Mouse (Mus musculus): Measurements from ENCODE around the gene Tnfsf15. TPM values are rescaled to one million over a fixed set of nuclear protein-coding genes. Genes with fewer than 3 reads are reported as not detected.
A peak's percentile ranks its signal among the peaks of the same experiment; 100 is the strongest.

Gene Tnfsf15
- polyA plus RNA-seq, 1 experiment from 2014 or later, result 0.27 TPM

DNA sequence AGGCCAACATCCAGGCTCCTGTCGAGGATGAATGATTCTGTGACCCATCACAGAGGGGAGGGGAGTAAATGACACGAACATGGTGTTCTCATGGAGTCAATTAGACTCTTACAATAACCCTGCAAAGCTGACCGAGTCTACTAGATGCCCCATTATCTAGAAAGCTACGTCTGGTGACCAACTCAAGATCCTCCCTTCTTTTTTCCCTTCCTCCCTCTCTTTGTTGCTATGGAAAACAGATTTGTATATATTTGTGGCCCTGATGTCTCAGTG, 59.7 kb downstream of the Tnfsf15 start:
- Histone ChIP-seq H3K9me3 (ENCODE audit: control insufficient read depth, low read length) (no peaks in the 10 kb centered on the region), H3K27me3 (replicated peaks; ENCODE audit: control insufficient read depth, insufficient read depth, low read length) (no peaks in the 10 kb centered on the region), H3K36me3 (ENCODE audit: control insufficient read depth, insufficient read depth, low read length) (no peaks in the 10 kb centered on the region), H3K27ac (ENCODE audit: low read depth) (no peak overlapping the region), H3K9ac (ENCODE audit: low read length) (no peak overlapping the region), H3K4me1 (replicated peaks; ENCODE audit: control insufficient read depth, insufficient read depth, low read length) (peaks cover 8% of the 10 kb centered on the region; the same call in 1 of the 2 replicates), H3K4me2 (ENCODE audit: low read length) (no peak overlapping the region), H3K4me3 (ENCODE audit: low read depth, low read length) (no peak overlapping the region)
- DNase-seq (ENCODE audit: low spot score) (no peak), ATAC-seq (replicated peaks; ENCODE audit: low FRiP score, low TSS enrichment, low read depth) (no peak)
- WGBS, result 54% methylated on average over 4 of the region's 4 CpGs

DNA sequence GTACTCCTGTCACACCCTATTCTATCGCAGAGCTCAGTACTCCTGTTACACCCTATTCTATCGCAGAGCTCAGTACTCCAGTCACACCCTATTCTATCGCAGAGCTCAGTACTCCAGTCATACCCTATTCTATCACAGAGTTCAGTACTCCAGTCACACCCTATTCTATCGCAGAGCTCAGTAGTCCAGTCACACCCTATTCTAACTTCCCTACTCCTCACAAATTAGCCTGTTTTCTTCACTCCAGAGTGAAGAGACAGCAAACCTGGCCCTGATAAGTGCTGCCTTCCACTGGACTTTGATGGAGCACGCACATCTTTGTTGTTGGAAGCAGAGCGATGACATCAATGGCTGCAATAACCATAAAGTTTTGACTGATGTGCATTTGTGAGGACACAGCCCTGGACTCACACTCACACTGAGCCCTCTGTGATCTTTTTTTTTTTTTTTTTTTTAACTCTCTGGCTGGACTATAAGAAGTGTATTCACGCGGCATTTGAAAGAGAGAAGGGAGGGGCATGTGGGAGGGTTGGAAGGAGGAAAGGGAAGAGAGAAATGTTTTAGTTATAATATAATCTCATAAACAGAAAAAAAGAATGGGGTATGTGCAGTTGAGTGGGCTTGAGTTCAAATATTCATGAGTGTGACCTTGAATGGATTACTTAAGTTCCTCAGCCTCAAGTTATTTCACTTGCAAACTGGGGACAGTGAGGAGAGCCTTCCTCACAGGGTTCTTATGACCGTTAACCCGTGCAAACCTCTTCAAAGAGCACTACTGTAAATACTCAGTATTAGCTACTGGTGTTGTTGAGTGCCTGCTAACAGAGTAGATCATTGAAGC, 60.3 kb downstream of the Tnfsf15 start:
- ATAC-seq (replicated peaks; ENCODE audit: low FRiP score, low TSS enrichment, low read depth), result peak; percentile 62; the same call in 1 of the 2 replicates
- 65% methylated on average over 10 of the region's 10 CpGs for WGBS

GRCm38 (mm10) chr4:63683716-63684115, 61.2 kb downstream of the Tnfsf15 start:
- DNase-seq (ENCODE audit: low spot score) (no peak), ATAC-seq (replicated peaks; ENCODE audit: low FRiP score, low TSS enrichment, low read depth) (no peak)
- Histone ChIP-seq H3K27me3 (replicated peaks; ENCODE audit: control insufficient read depth, insufficient read depth, low read length) (no peaks in the 10 kb centered on the region), H3K4me3 (ENCODE audit: low read depth, low read length) (no peak overlapping the region), H3K27ac (ENCODE audit: low read depth) (no peak overlapping the region), H3K4me2 (ENCODE audit: low read length) (no peak overlapping the region), H3K9me3 (ENCODE audit: control insufficient read depth, low read length) (no peaks in the 10 kb centered on the region), H3K9ac (ENCODE audit: low read length) (no peak overlapping the region), H3K36me3 (ENCODE audit: control insufficient read depth, insufficient read depth, low read length) (no peaks in the 10 kb centered on the region), H3K4me1 (replicated peaks; ENCODE audit: control insufficient read depth, insufficient read depth, low read length) (peaks cover 8% of the 10 kb centered on the region; the same call in 1 of the 2 replicates)
- WGBS, result 88% methylated on average over 6 of the region's 6 CpGs

More for the DNA sequence above, 60.3 kb downstream of the Tnfsf15 start:
- peaks cover 8% of the 10 kb centered on the region; the same call in 1 of the 2 replicates for H3K4me1 ChIP-seq (replicated peaks; ENCODE audit: control insufficient read depth, insufficient read depth, low read length)
- no peak overlapping the region for H3K4me2 ChIP-seq (ENCODE audit: low read length)
- H3K36me3 ChIP-seq (ENCODE audit: control insufficient read depth, insufficient read depth, low read length), result no peaks in the 10 kb centered on the region
- no peaks in the 10 kb centered on the region for H3K9me3 ChIP-seq (ENCODE audit: control insufficient read depth, low read length)
- no peak overlapping the region for H3K9ac ChIP-seq (ENCODE audit: low read length)
- no peak overlapping the region for H3K27ac ChIP-seq (ENCODE audit: low read depth)
- no peak for DNase-seq (ENCODE audit: low spot score)
- no peak overlapping the region for H3K4me3 ChIP-seq (ENCODE audit: low read depth, low read length)
- no peaks in the 10 kb centered on the region for H3K27me3 ChIP-seq (replicated peaks; ENCODE audit: control insufficient read depth, insufficient read depth, low read length)

DNA sequence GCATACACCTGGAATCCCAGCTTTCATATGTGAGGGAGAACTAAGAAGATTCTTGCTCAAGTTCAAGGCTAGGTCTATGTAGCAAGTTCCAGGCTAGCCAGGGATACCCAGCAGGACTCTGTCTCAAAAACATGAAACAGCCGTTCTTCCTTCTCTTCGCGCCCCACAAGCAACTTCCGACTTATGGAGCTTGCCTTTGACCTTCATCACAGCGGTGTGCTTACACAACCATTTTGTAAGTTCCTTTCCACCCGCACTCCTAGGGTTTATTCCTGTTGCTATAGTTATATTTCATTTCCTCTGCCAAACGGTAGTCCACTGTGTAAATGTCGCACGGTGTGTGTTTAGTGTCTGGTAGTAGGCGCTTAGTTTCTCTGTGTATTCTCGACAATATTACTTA, 61.9 kb downstream of the Tnfsf15 start:
- no peak for DNase-seq (ENCODE audit: low spot score)
- H3K27ac ChIP-seq (ENCODE audit: low read depth), result no peak overlapping the region
- H3K9me3 ChIP-seq (ENCODE audit: control insufficient read depth, low read length), result no peaks in the 10 kb centered on the region
- no peak overlapping the region for H3K4me2 ChIP-seq (ENCODE audit: low read length)
- no peaks in the 10 kb centered on the region for H3K27me3 ChIP-seq (replicated peaks; ENCODE audit: control insufficient read depth, insufficient read depth, low read length)
- H3K9ac ChIP-seq (ENCODE audit: low read length), result no peak overlapping the region
- 51% methylated on average over 11 of the region's 11 CpGs for WGBS
- H3K36me3 ChIP-seq (ENCODE audit: control insufficient read depth, insufficient read depth, low read length), result no peaks in the 10 kb centered on the region
- ATAC-seq (replicated peaks; ENCODE audit: low FRiP score, low TSS enrichment, low read depth), result no peak
- H3K4me1 ChIP-seq (replicated peaks; ENCODE audit: control insufficient read depth, insufficient read depth, low read length), result peaks cover 8% of the 10 kb centered on the region; the same call in 1 of the 2 replicates
- no peak overlapping the region for H3K4me3 ChIP-seq (ENCODE audit: low read depth, low read length)

DNA sequence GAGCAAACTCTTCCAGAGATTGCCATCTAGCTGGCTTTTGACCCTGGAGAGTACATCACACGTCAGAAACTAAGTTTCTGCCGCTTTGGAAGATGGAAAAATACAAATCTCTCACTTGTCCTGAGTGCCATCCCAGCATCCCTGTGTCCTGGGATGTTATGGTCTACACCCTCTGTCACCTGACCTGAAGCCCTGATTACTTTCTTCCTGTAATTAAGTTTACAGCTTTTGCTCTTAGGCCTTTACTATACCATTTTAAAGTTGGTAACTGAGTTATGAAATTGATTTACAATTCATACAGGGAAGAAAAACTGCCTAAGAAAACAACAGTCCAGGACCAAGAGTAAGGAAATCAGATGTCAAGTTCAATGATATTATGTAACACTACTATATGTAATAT, 62.5 kb downstream of the Tnfsf15 start:
- H3K9me3 ChIP-seq (ENCODE audit: control insufficient read depth, low read length), result no peaks in the 10 kb centered on the region
- H3K27ac ChIP-seq (ENCODE audit: low read depth), result no peak overlapping the region
- H3K4me3 ChIP-seq (ENCODE audit: low read depth, low read length), result no peak overlapping the region
- no peak overlapping the region for H3K4me2 ChIP-seq (ENCODE audit: low read length)
- H3K4me1 ChIP-seq (replicated peaks; ENCODE audit: control insufficient read depth, insufficient read depth, low read length), result peaks cover 8% of the 10 kb centered on the region; the same call in 1 of the 2 replicates
- no peak overlapping the region for H3K9ac ChIP-seq (ENCODE audit: low read length)
- no peaks in the 10 kb centered on the region for H3K27me3 ChIP-seq (replicated peaks; ENCODE audit: control insufficient read depth, insufficient read depth, low read length)
- 85% methylated on average over 2 of the region's 2 CpGs for WGBS
- ATAC-seq (replicated peaks; ENCODE audit: low FRiP score, low TSS enrichment, low read depth), result no peak
- no peaks in the 10 kb centered on the region for H3K36me3 ChIP-seq (ENCODE audit: control insufficient read depth, insufficient read depth, low read length)
- DNase-seq (ENCODE audit: low spot score), result no peak

DNA sequence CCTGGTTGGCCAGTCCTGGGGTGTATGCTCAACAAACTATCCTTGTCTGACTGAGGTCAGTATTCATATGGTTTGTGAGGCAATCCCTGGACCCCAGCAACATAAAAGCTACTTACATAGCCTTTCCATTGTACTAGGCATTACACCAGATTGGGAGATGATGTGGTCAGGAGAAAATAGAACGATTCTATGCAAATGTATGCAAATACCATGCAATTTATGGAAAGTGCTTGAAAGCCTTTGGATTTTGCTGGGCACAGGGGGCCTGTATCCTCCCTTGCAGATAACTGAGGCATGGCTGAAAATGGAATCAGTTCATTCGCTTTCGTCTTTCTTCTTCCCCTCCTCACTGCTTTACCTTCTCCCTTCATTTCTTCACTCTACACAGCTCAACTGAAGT, 63.4 kb downstream of the Tnfsf15 start:
- Histone ChIP-seq H3K4me1 (replicated peaks; ENCODE audit: control insufficient read depth, insufficient read depth, low read length) (peaks cover 5% of the 10 kb centered on the region; the same call in 1 of the 2 replicates), H3K36me3 (ENCODE audit: control insufficient read depth, insufficient read depth, low read length) (no peaks in the 10 kb centered on the region), H3K27me3 (replicated peaks; ENCODE audit: control insufficient read depth, insufficient read depth, low read length) (no peaks in the 10 kb centered on the region), H3K9me3 (ENCODE audit: control insufficient read depth, low read length) (no peaks in the 10 kb centered on the region), H3K4me2 (ENCODE audit: low read length) (no peak overlapping the region), H3K9ac (ENCODE audit: low read length) (no peak overlapping the region), H3K27ac (ENCODE audit: low read depth) (no peak overlapping the region), H3K4me3 (ENCODE audit: low read depth, low read length) (no peak overlapping the region)
- ATAC-seq (replicated peaks; ENCODE audit: low FRiP score, low TSS enrichment, low read depth) (no peak), DNase-seq (ENCODE audit: low spot score) (no peak)
- 91% methylated on average over 3 of the region's 3 CpGs for WGBS

Other genes starting within 250 kb of the Tnfsf15 start
- 3.1 and 4.0 TPM in 2 replicates for gene Whrn, start 249.1 kb downstream of the Tnfsf15 start, polyA plus RNA-seq (2014; fragmentation: Nextera tagmentation; extraction: Ambion mirVana)
- gene Atp6v1g1, start 200.3 kb downstream of the Tnfsf15 start, polyA plus RNA-seq (2014; fragmentation: Nextera tagmentation; extraction: Ambion mirVana), result 264 and 277 TPM in 2 replicates
- gene Tmem268, start 186.3 kb downstream of the Tnfsf15 start, polyA plus RNA-seq (2014; fragmentation: Nextera tagmentation; extraction: Ambion mirVana), result 11.3 and 11.9 TPM in 2 replicates
- not detected in 2 replicates for gene Gm11213, start 139.9 kb downstream of the Tnfsf15 start, polyA plus RNA-seq (2014; fragmentation: Nextera tagmentation; extraction: Ambion mirVana)
- not detected in 2 replicates for gene Tex48, start 122.7 kb downstream of the Tnfsf15 start, polyA plus RNA-seq (2014; fragmentation: Nextera tagmentation; extraction: Ambion mirVana)
- not detected in 2 replicates for gene Gm11214, start 81.7 kb downstream of the Tnfsf15 start, polyA plus RNA-seq (2014; fragmentation: Nextera tagmentation; extraction: Ambion mirVana)
- 0.04 and 0.11 TPM in 2 replicates for gene Tnfsf8, start 116.2 kb upstream of the Tnfsf15 start, polyA plus RNA-seq (2014; fragmentation: Nextera tagmentation; extraction: Ambion mirVana)

Measured in intestine, embryonic 14.5 days (tissue).